Mouse (Mus musculus): ENCODE data around the gene Mettl15. TPM values are rescaled to one million over a fixed set of nuclear protein-coding genes. Genes with fewer than 3 reads are reported as not detected.

The Mettl15 gene
- 6.0 and 10.3 TPM in 2 replicates for polyA plus RNA-seq (2011; ENCODE audit: insufficient read length, low read depth, missing spikeins)

GRCm38 (mm10) chr2:109280600-109281340, at the start of gene Mettl15, which contains the start of gene Kif18a:
Gene Mettl15 (minus strand): TSS chr2:109280748.
Gene Kif18a (plus strand): TSS chr2:109280738.
- H3K4me3 ChIP-seq (ENCODE audit: insufficient read depth, low read length), result peak within 1 kb of the TSS; percentile 77
- no peak within 1 kb of the TSS for H3K27ac ChIP-seq (ENCODE audit: insufficient read depth, low read length)
- peak; percentile 26; the same call in 1 of the 2 replicates for TF ChIP-seq POLR2A (IDR thresholded peaks at IDR 0.05; ENCODE audit: low read depth, low read length)
- no peak for TF ChIP-seq CTCF (IDR thresholded peaks at IDR 0.05; ENCODE audit: borderline replicate concordance, insufficient read depth, low read length)
- H3K4me1 ChIP-seq (ENCODE audit: control insufficient read depth, insufficient read depth, low read length), result no peaks in the 10 kb centered on the region

- no peaks in the 10 kb centered on the region for H3K4me1 ChIP-seq (ENCODE audit: control insufficient read depth, insufficient read depth, low read length)
- H3K27ac ChIP-seq (ENCODE audit: insufficient read depth, low read length), result no peak overlapping the region
- no peak for TF ChIP-seq POLR2A (IDR thresholded peaks at IDR 0.05; ENCODE audit: low read depth, low read length)
- no peak for TF ChIP-seq CTCF (IDR thresholded peaks at IDR 0.05; ENCODE audit: borderline replicate concordance, insufficient read depth, low read length)
- no peak overlapping the region for H3K4me3 ChIP-seq (ENCODE audit: insufficient read depth, low read length)
These were observed 30.8 kb upstream of the Mettl15 start for GRCm38 (mm10) chr2:109311369-109311768.

GRCm38 (mm10) chr2:109303638-109304037, 23.1 kb upstream of the Mettl15 start:
- H3K27ac ChIP-seq (ENCODE audit: insufficient read depth, low read length), result no peak overlapping the region
- H3K4me3 ChIP-seq (ENCODE audit: insufficient read depth, low read length), result no peak overlapping the region
- H3K4me1 ChIP-seq (ENCODE audit: control insufficient read depth, insufficient read depth, low read length), result no peaks in the 10 kb centered on the region
- no peak for TF ChIP-seq CTCF (IDR thresholded peaks at IDR 0.05; ENCODE audit: borderline replicate concordance, insufficient read depth, low read length)

GRCm38 (mm10) chr2:109302234-109302633, 21.7 kb upstream of the Mettl15 start:
- TF ChIP-seq POLR2A (IDR thresholded peaks at IDR 0.05; ENCODE audit: low read depth, low read length) (no peak), CTCF (IDR thresholded peaks at IDR 0.05; ENCODE audit: borderline replicate concordance, insufficient read depth, low read length) (no peak)
- no peak overlapping the region for H3K27ac ChIP-seq (ENCODE audit: insufficient read depth, low read length)
- H3K4me1 ChIP-seq (ENCODE audit: control insufficient read depth, insufficient read depth, low read length), result no peaks in the 10 kb centered on the region
- H3K4me3 ChIP-seq (ENCODE audit: insufficient read depth, low read length), result no peak overlapping the region

GRCm38 (mm10) chr2:109298160-109298559, 17.6 kb upstream of the Mettl15 start:
- Histone ChIP-seq H3K4me1 (ENCODE audit: control insufficient read depth, insufficient read depth, low read length) (no peaks in the 10 kb centered on the region), H3K4me3 (ENCODE audit: insufficient read depth, low read length) (no peak overlapping the region), H3K27ac (ENCODE audit: insufficient read depth, low read length) (no peak overlapping the region)
- TF ChIP-seq POLR2A (IDR thresholded peaks at IDR 0.05; ENCODE audit: low read depth, low read length) (no peak), CTCF (IDR thresholded peaks at IDR 0.05; ENCODE audit: borderline replicate concordance, insufficient read depth, low read length) (no peak)

- TF ChIP-seq POLR2A (IDR thresholded peaks at IDR 0.05; ENCODE audit: low read depth, low read length), result no peak
- no peak for TF ChIP-seq CTCF (IDR thresholded peaks at IDR 0.05; ENCODE audit: borderline replicate concordance, insufficient read depth, low read length)
- H3K4me1 ChIP-seq (ENCODE audit: control insufficient read depth, insufficient read depth, low read length), result no peaks in the 10 kb centered on the region
- no peak overlapping the region for H3K27ac ChIP-seq (ENCODE audit: insufficient read depth, low read length)
- H3K4me3 ChIP-seq (ENCODE audit: insufficient read depth, low read length), result no peak overlapping the region
These were observed 15.7 kb upstream of the Mettl15 start for GRCm38 (mm10) chr2:109296264-109296663.

GRCm38 (mm10) chr2:109289327-109289726, 8.8 kb upstream of the Mettl15 start:
- H3K4me1 ChIP-seq (ENCODE audit: control insufficient read depth, insufficient read depth, low read length), result no peaks in the 10 kb centered on the region
- H3K4me3 ChIP-seq (ENCODE audit: insufficient read depth, low read length), result no peak overlapping the region
- TF ChIP-seq CTCF (IDR thresholded peaks at IDR 0.05; ENCODE audit: borderline replicate concordance, insufficient read depth, low read length) (no peak), POLR2A (IDR thresholded peaks at IDR 0.05; ENCODE audit: low read depth, low read length) (no peak)

GRCm38 (mm10) chr2:109284121-109284520, 3.6 kb upstream of the Mettl15 start:
- Histone ChIP-seq H3K4me3 (ENCODE audit: insufficient read depth, low read length) (no peak overlapping the region), H3K27ac (ENCODE audit: insufficient read depth, low read length) (no peak overlapping the region), H3K4me1 (ENCODE audit: control insufficient read depth, insufficient read depth, low read length) (no peaks in the 10 kb centered on the region)
- TF ChIP-seq CTCF (IDR thresholded peaks at IDR 0.05; ENCODE audit: borderline replicate concordance, insufficient read depth, low read length) (no peak), POLR2A (IDR thresholded peaks at IDR 0.05; ENCODE audit: low read depth, low read length) (no peak)

More at GRCm38 (mm10) chr2:109289327-109289726, 8.8 kb upstream of the Mettl15 start:
- H3K27ac ChIP-seq (ENCODE audit: insufficient read depth, low read length), result no peak overlapping the region

- Histone ChIP-seq H3K4me1 (ENCODE audit: control insufficient read depth, insufficient read depth, low read length) (no peaks in the 10 kb centered on the region), H3K4me3 (ENCODE audit: insufficient read depth, low read length) (peak overlapping the region; percentile 77), H3K27ac (ENCODE audit: insufficient read depth, low read length) (no peak overlapping the region)
- TF ChIP-seq POLR2A (IDR thresholded peaks at IDR 0.05; ENCODE audit: low read depth, low read length) (no peak), CTCF (IDR thresholded peaks at IDR 0.05; ENCODE audit: borderline replicate concordance, insufficient read depth, low read length) (no peak)
These were observed 768 bp upstream of the Mettl15 start for GRCm38 (mm10) chr2:109281341-109281690.

- Histone ChIP-seq H3K4me1 (ENCODE audit: control insufficient read depth, insufficient read depth, low read length) (no peaks in the 10 kb centered on the region), H3K27ac (ENCODE audit: insufficient read depth, low read length) (no peak overlapping the region), H3K4me3 (ENCODE audit: insufficient read depth, low read length) (peak overlapping the region; percentile 68)
- no peak for TF ChIP-seq POLR2A (IDR thresholded peaks at IDR 0.05; ENCODE audit: low read depth, low read length)
- TF ChIP-seq CTCF (IDR thresholded peaks at IDR 0.05; ENCODE audit: borderline replicate concordance, insufficient read depth, low read length), result no peak
These were observed 312 bp downstream of the Mettl15 start for GRCm38 (mm10) chr2:109280272-109280599.

Data from embryonic fibroblast, embryonic 13.5 days (primary cell).